ENCODE assay signal across 25 mouse cellular contexts in genomic region chr7:76438988-76439387, GRCm38 (mm10).
DNase-seq lines count a peak whose midpoint lies in the region; ATAC-seq and TF ChIP-seq lines count a peak whose summit lies in the region.
"Had no signal": no experiment of that assay in that cellular context is flagged by ENCODE, and none has a peak within 500 bp of the region (broad histone marks: within the 10 kb centered on the region; RNA-seq: fewer than 3 reads in every experiment).

No protein-coding gene starts in this region.

- no peak for TF ChIP-seq CTCF in forebrain, postnatal 0 days (IDR thresholded peaks at IDR 0.05; ENCODE audit: low read depth)

- no peaks in the 10 kb centered on the region for H3K9me3 ChIP-seq in forebrain, embryonic 10.5 days
- no peaks in the 10 kb centered on the region for H3K9me3 ChIP-seq in forebrain, postnatal 0 days (ENCODE audit: low read length)
- H3K9me3 ChIP-seq in forebrain, embryonic 12.5 days = no peaks in the 10 kb centered on the region
- no peaks in the 10 kb centered on the region for H3K9me3 ChIP-seq in forebrain, embryonic 15.5 days
- no peaks in the 10 kb centered on the region for H3K9me3 ChIP-seq in midbrain, embryonic 16.5 days (replicated peaks; ENCODE audit: control insufficient read depth, low read length, poor library complexity, severe bottlenecking)
- H3K9me3 ChIP-seq: embryonic facial prominence, embryonic 12.5 days; embryonic facial prominence, embryonic 15.5 days; heart, embryonic 12.5 days; heart, embryonic 15.5 days; hindbrain, embryonic 10.5 days; hindbrain, embryonic 13.5 days; intestine, embryonic 15.5 days had no signal

- H3K4me3 ChIP-seq in forebrain, embryonic 10.5 days = no peak overlapping the region
- H3K4me3 ChIP-seq in forebrain, postnatal 0 days (ENCODE audit: low read depth, low read length) = no peak overlapping the region
- H3K4me3 ChIP-seq in forebrain, embryonic 12.5 days (replicated peaks) = no peak overlapping the region
- H3K4me3 ChIP-seq in forebrain, embryonic 15.5 days = no peak overlapping the region
- no peak overlapping the region for H3K4me3 ChIP-seq in midbrain, embryonic 16.5 days (ENCODE audit: low read depth, low read length)
- H3K4me3 ChIP-seq: embryonic facial prominence, embryonic 12.5 days; embryonic facial prominence, embryonic 15.5 days; gastrocnemius, adult 2 months; heart, embryonic 12.5 days; heart, embryonic 15.5 days; hindbrain, embryonic 10.5 days; hindbrain, embryonic 13.5 days; intestine, embryonic 15.5 days had no signal

- H3K36me3 ChIP-seq in forebrain, embryonic 10.5 days (replicated peaks) = no peaks in the 10 kb centered on the region
- no peaks in the 10 kb centered on the region for H3K36me3 ChIP-seq in forebrain, postnatal 0 days (ENCODE audit: insufficient read depth)
- no peaks in the 10 kb centered on the region for H3K36me3 ChIP-seq in forebrain, embryonic 12.5 days (replicated peaks)
- H3K36me3 ChIP-seq in forebrain, embryonic 15.5 days = no peaks in the 10 kb centered on the region
- H3K36me3 ChIP-seq in midbrain, embryonic 16.5 days (ENCODE audit: control insufficient read depth, insufficient read depth, low read length) = no peaks in the 10 kb centered on the region
- H3K36me3 ChIP-seq: embryonic facial prominence, embryonic 12.5 days; embryonic facial prominence, embryonic 15.5 days; heart, embryonic 12.5 days; heart, embryonic 15.5 days; hindbrain, embryonic 10.5 days; hindbrain, embryonic 13.5 days; intestine, embryonic 15.5 days had no signal

- H3K27ac ChIP-seq in forebrain, embryonic 10.5 days = peak overlapping the region; percentile 65
- H3K27ac ChIP-seq in forebrain, postnatal 0 days (ENCODE audit: low read depth, low read length) = no peak overlapping the region
- peak overlapping the region; percentile 33; the same call in 1 of the 2 replicates for H3K27ac ChIP-seq in forebrain, embryonic 12.5 days
- H3K27ac ChIP-seq in forebrain, embryonic 15.5 days (replicated peaks) = peak overlapping the region; percentile 17; the same call in 1 of the 2 replicates
- no peak overlapping the region for H3K27ac ChIP-seq in midbrain, embryonic 16.5 days (ENCODE audit: low read length)
- H3K27ac ChIP-seq: embryonic facial prominence, embryonic 12.5 days; embryonic facial prominence, embryonic 15.5 days; gastrocnemius, adult 2 months; heart, embryonic 15.5 days; hindbrain, embryonic 10.5 days; hindbrain, embryonic 13.5 days; intestine, embryonic 15.5 days had no signal

- WGBS in forebrain, embryonic 10.5 days = 37% methylated on average over 4 of the region's 4 CpGs
- 18% methylated on average over 4 of the region's 4 CpGs for WGBS in forebrain, postnatal 0 days
- WGBS in forebrain, embryonic 12.5 days = 18% methylated on average over 4 of the region's 4 CpGs
- WGBS in forebrain, embryonic 15.5 days = 11% methylated on average over 4 of the region's 4 CpGs
- WGBS in midbrain, embryonic 16.5 days = 40% methylated on average over 4 of the region's 4 CpGs

- H3K4me1 ChIP-seq in forebrain, embryonic 10.5 days = peaks cover 26% of the 10 kb centered on the region
- no peaks in the 10 kb centered on the region for H3K4me1 ChIP-seq in forebrain, postnatal 0 days (ENCODE audit: insufficient read depth)
- peaks cover 11% of the 10 kb centered on the region for H3K4me1 ChIP-seq in forebrain, embryonic 12.5 days
- H3K4me1 ChIP-seq in forebrain, embryonic 15.5 days = peaks cover 13% of the 10 kb centered on the region
- H3K4me1 ChIP-seq in midbrain, embryonic 16.5 days (ENCODE audit: control insufficient read depth, insufficient read depth, low read length) = no peaks in the 10 kb centered on the region
- H3K4me1 ChIP-seq: embryonic facial prominence, embryonic 12.5 days; embryonic facial prominence, embryonic 15.5 days; heart, embryonic 12.5 days; heart, embryonic 15.5 days; intestine, embryonic 15.5 days had no signal

- no peak overlapping the region for H3K9ac ChIP-seq in forebrain, postnatal 0 days
- no peak overlapping the region for H3K9ac ChIP-seq in forebrain, embryonic 12.5 days
- H3K9ac ChIP-seq in forebrain, embryonic 15.5 days (replicated peaks) = no peak overlapping the region
- no peak overlapping the region for H3K9ac ChIP-seq in midbrain, embryonic 16.5 days (ENCODE audit: low read depth, low read length)
- H3K9ac ChIP-seq: embryonic facial prominence, embryonic 12.5 days; embryonic facial prominence, embryonic 15.5 days; heart, embryonic 12.5 days; heart, embryonic 15.5 days; hindbrain, embryonic 13.5 days; intestine, embryonic 15.5 days had no signal

- DNase-seq in forebrain, embryonic 10.5 days (ENCODE audit: extremely low spot score, low spot score) = no peak
- no peak for DNase-seq in forebrain, postnatal 0 days
- no peak for DNase-seq in gastrocnemius, postnatal 14 days
- DNase-seq: adrenal gland, adult 8-10 months; adrenal gland, postnatal 25 days; cerebellum, adult 2 months; cerebellum, adult 9-11 months; cerebellum, postnatal 25 days; gastrocnemius, adult 2 months; gastrocnemius, postnatal 25 days; heart, postnatal 10 days; heart, postnatal 36 days; kidney, adult 11 months; kidney, adult 8-10 months had no signal

- intact Hi-C loops in gastrocnemius, postnatal 14 days (cut with DNase I; ENCODE audit: low total_unique reads) = no loop called here

- no peaks in the 10 kb centered on the region for H3K27me3 ChIP-seq in forebrain, embryonic 10.5 days (ENCODE audit: poor library complexity, severe bottlenecking)
- no peaks in the 10 kb centered on the region for H3K27me3 ChIP-seq in forebrain, postnatal 0 days (ENCODE audit: insufficient read depth, low read length)
- no peaks in the 10 kb centered on the region for H3K27me3 ChIP-seq in forebrain, embryonic 12.5 days
- no peaks in the 10 kb centered on the region for H3K27me3 ChIP-seq in forebrain, embryonic 15.5 days
- H3K27me3 ChIP-seq in midbrain, embryonic 16.5 days (ENCODE audit: control insufficient read depth, insufficient read depth, low read depth, low read length) = no peaks in the 10 kb centered on the region
- H3K27me3 ChIP-seq: embryonic facial prominence, embryonic 12.5 days; embryonic facial prominence, embryonic 15.5 days; heart, embryonic 12.5 days; heart, embryonic 15.5 days; hindbrain, embryonic 13.5 days; intestine, embryonic 15.5 days had no signal

- ATAC-seq in forebrain, postnatal 0 days = no peak; the same call in 1 of the 2 replicates
- ATAC-seq in forebrain, embryonic 12.5 days (ENCODE audit: low FRiP score) = no peak
- ATAC-seq in forebrain, embryonic 15.5 days (replicated peaks) = peak; percentile 73; the same call in 1 of the 2 replicates
- ATAC-seq in midbrain, embryonic 16.5 days = no peak
- ATAC-seq: activated CD4-positive, CD25-positive, alpha-beta regulatory T cell, adult 4 months; intestine, embryonic 15.5 days had no signal

- H3K4me2 ChIP-seq in forebrain, postnatal 0 days (ENCODE audit: low read depth) = no peak overlapping the region
- no peak overlapping the region for H3K4me2 ChIP-seq in forebrain, embryonic 12.5 days
- no peak overlapping the region for H3K4me2 ChIP-seq in forebrain, embryonic 15.5 days (replicated peaks)
- no peak overlapping the region for H3K4me2 ChIP-seq in midbrain, embryonic 16.5 days (ENCODE audit: low read length)
- H3K4me2 ChIP-seq: embryonic facial prominence, embryonic 12.5 days; embryonic facial prominence, embryonic 15.5 days; heart, embryonic 12.5 days; heart, embryonic 15.5 days; hindbrain, embryonic 13.5 days; intestine, embryonic 15.5 days had no signal

Comparison
In these comparisons a context has a peak if more than half of its experiments do, and no peak if none do; other contexts are left out.
1. H3K27ac ChIP-seq: peak in forebrain, embryonic 10.5 days (single experiment), forebrain, embryonic 12.5 days (single experiment) and forebrain, embryonic 15.5 days (single experiment); none in forebrain, postnatal 0 days (single experiment) and midbrain, embryonic 16.5 days (single experiment).